Mouse (Mus musculus) heart, embryonic 14.5 days (tissue): ENCODE measurements at regions not wholly inside any gene's neighbourhood (a gene's known extent, or its start where the extent isn't known, plus 50 kb on each side); places are given as distances from the start of the nearest gene placed in this dataset.

Experiments
- ATAC-seq: fragments of 200-750 bp; cut with Nextera tagmentation; 2 replicates; pipeline ENCODE4 v1.8.0; 2017; ENCODE audit warnings: low read depth, moderate TSS enrichment; ENCODE audit not compliant: insufficient number of reproducible peaks, insufficient read depth, low FRiP score
- H3K27ac ChIP-seq, 2 experiments: fragments of 200-500 bp in 1 of 2; fragments of 300-500 bp in 1 of 2; sonication (generic) in 1 of 2; replicated peaks in 1 of 2; 2 replicates each; pipeline ENCODE4 v1.5.1; 2012 to 2014; ENCODE audit warnings: low read depth in 2 of 2, low read length in 2 of 2, control low read depth in 1 of 2, mild to moderate bottlenecking in 1 of 2, mixed read lengths in 1 of 2; ENCODE audit not compliant: control insufficient read depth in 1 of 2, insufficient read depth in 1 of 2
- H3K27me3 ChIP-seq: fragments of 300-500 bp; sonication (generic); 2 replicates; pipeline ENCODE4 v1.6.1; 2014; ENCODE audit warnings: mild to moderate bottlenecking, low read length, control low read depth; ENCODE audit not compliant: control insufficient read depth, insufficient read depth
- H3K36me3 ChIP-seq: fragments of 300-500 bp; sonication (generic); 2 replicates; pipeline ENCODE4 v1.6.1; 2014; ENCODE audit warnings: mild to moderate bottlenecking, control low read depth, low read length, mixed read lengths; ENCODE audit not compliant: control insufficient read depth, insufficient read depth
- H3K4me1 ChIP-seq, 2 experiments: fragments of 200-500 bp in 1 of 2; fragments of 300-500 bp in 1 of 2; sonication (generic) in 1 of 2; 2 replicates each; pipeline ENCODE4 v1.6.1; 2012 to 2014; ENCODE audit warnings: low read length in 2 of 2, control low read depth in 1 of 2, mixed read lengths in 1 of 2; ENCODE audit not compliant: control insufficient read depth in 2 of 2, insufficient read depth in 2 of 2
- H3K4me2 ChIP-seq: fragments of 300-500 bp; sonication (generic); 2 replicates; pipeline ENCODE4 v1.6.1; 2014; ENCODE audit warnings: mild to moderate bottlenecking, low read length
- H3K4me3 ChIP-seq, 2 experiments: fragments of 200-500 bp in 1 of 2; fragments of 300-500 bp in 1 of 2; sonication (generic) in 1 of 2; 2 replicates each; pipeline ENCODE4 v1.5.1; 2012 to 2014; ENCODE audit warnings: low read length in 2 of 2, mild to moderate bottlenecking in 2 of 2, control low read depth in 1 of 2, low read depth in 1 of 2, moderate library complexity in 1 of 2; ENCODE audit not compliant: control insufficient read depth in 1 of 2, insufficient read depth in 1 of 2
- H3K9ac ChIP-seq: fragments of 300-500 bp; sonication (generic); 2 replicates; pipeline ENCODE4 v1.6.1; 2014; ENCODE audit warnings: mild to moderate bottlenecking, low read length
- H3K9me3 ChIP-seq: fragments of 300-500 bp; sonication (generic); 2 replicates; pipeline ENCODE4 v1.6.1; 2016; ENCODE audit warnings: low read length, control low read depth; ENCODE audit not compliant: control insufficient read depth
- WGBS: fragments of 180-500 bp; shearing (Covaris S2); extraction: QIAGEN DNeasy Blood & Tissue Kit; methylation state at CpG from one replicate; pipeline ENCODE4 v1.1.7; 2014; 5-methylcytosine and 5-hydroxymethylcytosine counted together

DNA sequence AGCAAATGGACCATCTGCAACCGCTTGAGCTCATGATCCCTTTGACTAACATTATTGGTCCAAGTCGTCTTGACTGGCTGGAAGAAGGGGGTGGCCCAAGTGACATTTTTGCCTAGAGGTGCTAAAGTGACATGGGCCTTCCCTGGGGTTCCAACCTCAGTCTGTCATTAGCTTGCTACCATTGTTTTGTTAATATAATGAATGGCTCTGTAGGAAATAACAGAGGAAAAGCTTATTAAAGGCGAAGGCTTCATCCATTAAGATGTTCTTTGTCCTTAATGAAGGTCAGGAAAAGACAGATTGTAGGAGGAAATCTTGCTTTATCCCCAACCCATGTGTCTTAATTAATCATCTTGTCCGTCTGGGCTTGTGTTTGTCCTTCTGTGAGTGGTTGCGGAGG lies 69.1 kb upstream of the Gm10260 start:
- H3K27ac ChIP-seq = no peak overlapping the region
- no peak overlapping the region for H3K4me2 ChIP-seq
- no peaks in the 10 kb centered on the region for H3K27me3 ChIP-seq
- H3K4me1 ChIP-seq = no peaks in the 10 kb centered on the region
- no peak overlapping the region for H3K9ac ChIP-seq
- H3K36me3 ChIP-seq = no peaks in the 10 kb centered on the region
- H3K4me3 ChIP-seq = no peak overlapping the region
- ATAC-seq = no peak
- H3K9me3 ChIP-seq = no peaks in the 10 kb centered on the region
- WGBS = 69% methylated on average over 5 of the region's 5 CpGs

DNA sequence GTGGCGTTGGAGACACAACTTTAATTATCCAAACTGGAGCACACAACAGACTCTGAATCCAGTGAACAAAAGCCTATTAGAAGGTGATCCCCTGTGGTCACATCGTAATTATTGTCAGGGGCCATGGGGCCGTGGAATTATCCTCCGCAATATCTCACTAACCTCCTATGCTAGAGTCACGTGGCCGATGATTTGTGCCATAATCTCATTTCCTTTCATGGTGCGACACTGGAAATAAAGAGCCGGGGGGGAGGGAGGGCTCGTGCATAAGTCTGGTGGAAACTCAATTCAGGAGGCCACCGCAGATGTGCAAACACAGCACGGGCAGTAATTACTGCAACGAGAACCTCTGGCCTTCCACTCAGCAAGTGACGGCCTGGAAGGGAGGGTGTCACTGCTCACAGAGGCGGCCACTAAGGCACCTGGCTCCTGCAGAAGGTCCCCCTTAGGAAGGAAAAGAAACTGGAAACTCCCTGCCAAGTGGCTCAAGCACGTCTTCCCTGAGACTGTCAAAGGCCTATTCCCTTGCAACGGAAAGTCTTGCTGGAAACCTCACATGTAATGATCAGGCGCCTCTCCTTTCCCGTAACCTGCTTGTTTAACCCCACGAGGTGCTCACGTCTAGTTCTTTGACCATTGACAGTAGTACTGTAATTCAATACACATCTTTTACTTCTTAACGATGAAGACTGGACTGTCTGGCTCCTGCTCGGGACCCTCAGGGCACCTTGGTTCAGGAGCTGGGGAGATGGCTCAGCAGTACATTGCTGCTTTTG lies 65.6 kb upstream of the Gm10260 start:
- 68% methylated on average over 22 of the region's 22 CpGs for WGBS
- ATAC-seq = no peak
- Histone ChIP-seq H3K4me2 (no peak overlapping the region), H3K27me3 (no peaks in the 10 kb centered on the region), H3K9ac (no peak overlapping the region), H3K4me1 (peaks cover 0 to 3% of the 10 kb centered on the region in 2 experiments; a peak in 1 of 4 replicates), H3K27ac (no peak overlapping the region), H3K36me3 (no peaks in the 10 kb centered on the region), H3K4me3 (no peak overlapping the region), H3K9me3 (no peaks in the 10 kb centered on the region)

GRCm38 (mm10) chr13:97825361-97825760 lies 64.9 kb upstream of the Gm10260 start:
- no peaks in the 10 kb centered on the region for H3K9me3 ChIP-seq
- no peak overlapping the region for H3K27ac ChIP-seq
- ATAC-seq = no peak
- no peaks in the 10 kb centered on the region for H3K36me3 ChIP-seq
- H3K4me2 ChIP-seq = no peak overlapping the region
- no peaks in the 10 kb centered on the region for H3K27me3 ChIP-seq
- peaks cover 0 to 3% of the 10 kb centered on the region in 2 experiments; a peak in 1 of 4 replicates for H3K4me1 ChIP-seq
- WGBS = 84% methylated on average over 3 of the region's 3 CpGs
- H3K9ac ChIP-seq = no peak overlapping the region
- no peak overlapping the region for H3K4me3 ChIP-seq

- H3K27me3 ChIP-seq = no peaks in the 10 kb centered on the region
- peaks cover 0 to 3% of the 10 kb centered on the region in 2 experiments; a peak in 1 of 4 replicates for H3K4me1 ChIP-seq
- no peak overlapping the region for H3K27ac ChIP-seq
- ATAC-seq = no peak
- H3K9me3 ChIP-seq = no peaks in the 10 kb centered on the region
- H3K9ac ChIP-seq = no peak overlapping the region
- H3K4me2 ChIP-seq = peak overlapping the region; percentile 56
- no peaks in the 10 kb centered on the region for H3K36me3 ChIP-seq
- no peak overlapping the region for H3K4me3 ChIP-seq
- WGBS = 58% methylated on average over 20 of the region's 20 CpGs
These were observed 63.8 kb upstream of the Gm10260 start for GRCm38 (mm10) chr13:97824071-97824716.

DNA sequence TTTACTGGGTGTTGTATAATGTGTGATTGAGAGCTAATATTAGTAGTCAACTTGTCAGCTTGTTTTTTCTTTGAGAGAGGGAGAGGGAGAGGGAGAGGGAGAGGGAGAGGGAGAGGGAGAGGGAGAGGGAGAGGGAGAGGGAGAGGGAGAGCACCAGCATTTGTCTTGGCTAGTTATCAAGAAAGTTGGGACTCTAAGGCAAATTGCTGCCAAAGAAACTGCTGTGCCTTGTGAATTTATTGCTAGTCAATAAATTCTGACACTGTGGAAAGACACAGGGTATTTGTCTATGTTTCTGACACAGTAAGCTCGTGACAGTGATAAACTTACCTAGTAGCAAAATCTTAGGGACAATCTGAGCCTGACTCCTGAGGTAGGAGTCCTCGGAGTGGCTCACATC lies 61.2 kb upstream of the Gm10260 start:
- no peaks in the 10 kb centered on the region for H3K27me3 ChIP-seq
- H3K4me1 ChIP-seq = peaks cover 0 to 3% of the 10 kb centered on the region in 2 experiments; a peak in 1 of 4 replicates
- no peaks in the 10 kb centered on the region for H3K9me3 ChIP-seq
- no peak overlapping the region for H3K4me2 ChIP-seq
- H3K9ac ChIP-seq = no peak overlapping the region
- 63% methylated on average over 2 of the region's 2 CpGs for WGBS
- H3K4me3 ChIP-seq = no peak overlapping the region
- no peak for ATAC-seq
- H3K36me3 ChIP-seq = no peaks in the 10 kb centered on the region
- H3K27ac ChIP-seq = no peak overlapping the region

DNA sequence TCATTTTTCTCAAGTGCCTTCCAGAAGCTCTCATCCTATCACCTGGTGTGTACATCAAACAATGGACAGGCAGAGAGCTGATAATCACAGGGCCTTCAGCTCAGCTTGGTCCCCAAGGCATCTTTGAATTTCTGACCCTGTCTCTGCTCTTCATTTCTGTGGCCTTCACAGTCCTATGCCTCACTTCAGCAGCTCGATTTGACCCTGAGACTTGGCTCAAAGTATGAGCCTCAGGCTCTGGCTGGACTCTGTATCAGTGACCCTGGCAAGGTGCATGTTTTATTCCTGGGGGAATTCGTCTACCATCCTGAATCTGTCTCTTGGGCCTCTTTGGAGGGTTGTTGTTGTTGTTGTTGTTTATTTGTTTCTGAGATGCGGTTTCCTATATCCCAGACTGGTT lies 60.6 kb upstream of the Gm10260 start:
- H3K27me3 ChIP-seq = no peaks in the 10 kb centered on the region
- H3K27ac ChIP-seq = no peak overlapping the region
- H3K9me3 ChIP-seq = no peaks in the 10 kb centered on the region
- H3K4me1 ChIP-seq = peaks cover 0 to 3% of the 10 kb centered on the region in 2 experiments; a peak in 1 of 4 replicates
- H3K36me3 ChIP-seq = no peaks in the 10 kb centered on the region
- ATAC-seq = no peak
- H3K4me2 ChIP-seq = no peak overlapping the region
- H3K4me3 ChIP-seq = no peak overlapping the region
- WGBS = 68% methylated on average over 3 of the region's 3 CpGs
- no peak overlapping the region for H3K9ac ChIP-seq

- Histone ChIP-seq H3K36me3 (no peaks in the 10 kb centered on the region), H3K4me1 (peaks cover 0 to 3% of the 10 kb centered on the region in 2 experiments; a peak in 1 of 4 replicates), H3K27ac (no peak overlapping the region), H3K4me2 (no peak overlapping the region), H3K9ac (no peak overlapping the region), H3K27me3 (no peaks in the 10 kb centered on the region), H3K4me3 (no peak overlapping the region), H3K9me3 (no peaks in the 10 kb centered on the region)
- WGBS = 91% methylated on average over 8 of the region's 8 CpGs
- ATAC-seq = no peak
These were observed 60.0 kb upstream of the Gm10260 start for GRCm38 (mm10) chr13:97820401-97820800.
